In genomic region chr2:165860962-165861682, GRCm38 (mm10) we compare ENCODE assay signal across 17 mouse cellular contexts. TPM values are rescaled to one million over a fixed set of nuclear protein-coding genes. Genes with fewer than 3 reads are reported as not detected.
DNase-seq lines count a peak whose midpoint lies in the region; ATAC-seq and TF ChIP-seq lines count a peak whose summit lies in the region.
"Had no signal": no experiment of that assay in that cellular context is flagged by ENCODE, and none has a peak within 500 bp of the region (broad histone marks: within the 10 kb centered on the region; RNA-seq: fewer than 3 reads in every experiment).

No protein-coding gene starts in this region.

- peaks cover 54% of the 10 kb centered on the region for H3K36me3 ChIP-seq in forebrain, embryonic 10.5 days (replicated peaks)
- H3K36me3 ChIP-seq in forebrain, postnatal 0 days (ENCODE audit: insufficient read depth): no peaks in the 10 kb centered on the region; the same call in 1 of the 2 replicates
- H3K36me3 ChIP-seq in megakaryocyte, embryonic 14.5 days (replicated peaks; ENCODE audit: low read length): peaks cover 92% of the 10 kb centered on the region
- no peaks in the 10 kb centered on the region for H3K36me3 ChIP-seq in neural tube, embryonic 15.5 days
- H3K36me3 ChIP-seq: intestine, embryonic 15.5 days had no signal

- peaks cover 86% of the 10 kb centered on the region for H3K4me1 ChIP-seq in forebrain, embryonic 10.5 days
- H3K4me1 ChIP-seq in forebrain, postnatal 0 days (ENCODE audit: insufficient read depth): peaks cover 24% of the 10 kb centered on the region
- peaks cover 94% of the 10 kb centered on the region for H3K4me1 ChIP-seq in megakaryocyte, embryonic 14.5 days
- H3K4me1 ChIP-seq in neural tube, embryonic 15.5 days: peaks cover 72% of the 10 kb centered on the region

- H3K27me3 ChIP-seq in forebrain, embryonic 10.5 days (ENCODE audit: poor library complexity, severe bottlenecking): no peaks in the 10 kb centered on the region
- no peaks in the 10 kb centered on the region for H3K27me3 ChIP-seq in forebrain, postnatal 0 days (ENCODE audit: insufficient read depth, low read length)
- H3K27me3 ChIP-seq in megakaryocyte, embryonic 14.5 days (replicated peaks): no peaks in the 10 kb centered on the region
- no peaks in the 10 kb centered on the region for H3K27me3 ChIP-seq in neural tube, embryonic 15.5 days (replicated peaks)
- H3K27me3 ChIP-seq: intestine, embryonic 15.5 days had no signal

- no peak for ATAC-seq in forebrain, postnatal 0 days
- ATAC-seq in megakaryocyte, adult 5-6 weeks (ENCODE audit: poor library complexity, severe bottlenecking): no peak
- ATAC-seq in granulocyte monocyte progenitor cell, adult 5-6 weeks (replicated peaks; ENCODE audit: poor library complexity, severe bottlenecking): peak; percentile 44
- ATAC-seq in neural tube, embryonic 15.5 days (ENCODE audit: low FRiP score): 0 out of 2 replicates have a peak, but pooled peaks have one; percentile 9
- ATAC-seq: intestine, embryonic 15.5 days had no signal

- H3K4me3 ChIP-seq in forebrain, embryonic 10.5 days: no peak overlapping the region
- H3K4me3 ChIP-seq in forebrain, postnatal 0 days (ENCODE audit: low read depth, low read length): no peak overlapping the region
- H3K4me3 ChIP-seq in megakaryocyte, embryonic 14.5 days (replicated peaks): peak overlapping the region; percentile 56
- no peak overlapping the region for H3K4me3 ChIP-seq in neural tube, embryonic 15.5 days (replicated peaks)
- H3K4me3 ChIP-seq: erythroblast, embryonic 14.5 days; intestine, embryonic 15.5 days had no signal

- H3K9ac ChIP-seq in forebrain, postnatal 0 days: no peak overlapping the region
- H3K9ac ChIP-seq in neural tube, embryonic 15.5 days (replicated peaks): no peak overlapping the region
- H3K9ac ChIP-seq: intestine, embryonic 15.5 days had no signal

- 94% methylated on average over 20 of the region's 20 CpGs for WGBS in forebrain, embryonic 10.5 days
- WGBS in forebrain, postnatal 0 days: 88% methylated on average over 20 of the region's 20 CpGs
- 88% methylated on average over 20 of the region's 20 CpGs for WGBS in neural tube, embryonic 15.5 days

- TF ChIP-seq CTCF in forebrain, postnatal 0 days (IDR thresholded peaks at IDR 0.05; ENCODE audit: low read depth): no peak

- peak overlapping the region; percentile 70; the same call in 1 of the 2 replicates for H3K27ac ChIP-seq in forebrain, embryonic 10.5 days
- no peak overlapping the region for H3K27ac ChIP-seq in forebrain, postnatal 0 days (ENCODE audit: low read depth, low read length)
- peak overlapping the region; percentile 79 for H3K27ac ChIP-seq in neural tube, embryonic 15.5 days (replicated peaks)

- intact Hi-C loops in heart, postnatal 25 days (cut with DNase I): no loop called here

- no peak overlapping the region for H3K4me2 ChIP-seq in forebrain, postnatal 0 days (ENCODE audit: low read depth)
- H3K4me2 ChIP-seq in neural tube, embryonic 15.5 days: no peak overlapping the region
- H3K4me2 ChIP-seq: intestine, embryonic 15.5 days had no signal

- DNase-seq in forebrain, embryonic 10.5 days (ENCODE audit: extremely low spot score, low spot score): no peak
- DNase-seq in forebrain, postnatal 0 days: no peak
- DNase-seq in heart, postnatal 25 days (ENCODE audit: low spot score): no peak
- no peak for DNase-seq in adrenal gland, adult 8-10 months
- DNase-seq: adrenal gland, postnatal 14 days; heart, adult 18-20 months; kidney, postnatal 4 days; lung, adult 18-20 months; lung, postnatal 4 days; right cerebral cortex, postnatal 25 days; thymus, postnatal 14 days had no signal

- H3K9me3 ChIP-seq in forebrain, embryonic 10.5 days: peaks cover 4% of the 10 kb centered on the region; the same call in 1 of the 2 replicates
- no peaks in the 10 kb centered on the region for H3K9me3 ChIP-seq in forebrain, postnatal 0 days (ENCODE audit: low read length)
- H3K9me3 ChIP-seq in megakaryocyte, embryonic 14.5 days: no peaks in the 10 kb centered on the region
- H3K9me3 ChIP-seq in neural tube, embryonic 15.5 days (replicated peaks): no peaks in the 10 kb centered on the region
- H3K9me3 ChIP-seq: intestine, embryonic 15.5 days had no signal

RNA-seq across cellular contexts. Expression of gene Zmynd8, which starts 37.7 kb away (rescaled TPM):
- 60.2 and 64.4 TPM in 2 replicates for polyA plus RNA-seq in forebrain, embryonic 10.5 days (2016; fragmentation: Nextera tagmentation; extraction: Ambion mirVana)
- 51.4 and 63.5 TPM in 2 replicates for total RNA-seq in forebrain, postnatal 0 days (2014; rRNA removed)
- polyA plus RNA-seq in forebrain, postnatal 0 days (2015; fragmentation: Nextera tagmentation; extraction: Ambion mirVana): 37.7 and 45.7 TPM in 2 replicates
- 41.0 and 57.7 TPM in 2 replicates for polyA plus RNA-seq in megakaryocyte, embryonic 14.5 days (2012; ENCODE audit: insufficient read depth, low replicate concordance)
- 26.9 and 37.5 TPM in 2 replicates for total RNA-seq in megakaryocyte, adult 5-6 weeks (2015)
- 26.7 and 28.3 TPM in 2 replicates for total RNA-seq in megakaryocyte, adult 5-6 weeks (2017)
- 53.0 and 58.3 TPM in 2 replicates for total RNA-seq in granulocyte monocyte progenitor cell, adult 5-6 weeks (2014; fragmentation: Nextera tagmentation)
- 32.2 and 33.7 TPM in 2 replicates for total RNA-seq in granulocyte monocyte progenitor cell, adult 5-6 weeks (2017)
- polyA plus RNA-seq in neural tube, embryonic 15.5 days (2015; fragmentation: Nextera tagmentation; extraction: Ambion mirVana): 79.3 and 79.5 TPM in 2 replicates
- 10 to 100 TPM; 44.5 to 48.7 TPM for total RNA-seq in heart, postnatal 25 days (2021)
- 10 to 100 TPM; 51.7 to 94.5 (median 70.6) TPM for total RNA-seq in adrenal gland, adult 8-10 months (2022)

Comparison
In these comparisons a context has a peak if more than half of its experiments do, and no peak if none do; other contexts are left out.
1. ATAC-seq: peak in granulocyte monocyte progenitor cell, adult 5-6 weeks (single experiment) and neural tube, embryonic 15.5 days (single experiment); none in forebrain, postnatal 0 days (single experiment) and megakaryocyte, adult 5-6 weeks (single experiment).